Mouse (Mus musculus): ENCODE measurements around the gene Tmem200b.

DNA sequence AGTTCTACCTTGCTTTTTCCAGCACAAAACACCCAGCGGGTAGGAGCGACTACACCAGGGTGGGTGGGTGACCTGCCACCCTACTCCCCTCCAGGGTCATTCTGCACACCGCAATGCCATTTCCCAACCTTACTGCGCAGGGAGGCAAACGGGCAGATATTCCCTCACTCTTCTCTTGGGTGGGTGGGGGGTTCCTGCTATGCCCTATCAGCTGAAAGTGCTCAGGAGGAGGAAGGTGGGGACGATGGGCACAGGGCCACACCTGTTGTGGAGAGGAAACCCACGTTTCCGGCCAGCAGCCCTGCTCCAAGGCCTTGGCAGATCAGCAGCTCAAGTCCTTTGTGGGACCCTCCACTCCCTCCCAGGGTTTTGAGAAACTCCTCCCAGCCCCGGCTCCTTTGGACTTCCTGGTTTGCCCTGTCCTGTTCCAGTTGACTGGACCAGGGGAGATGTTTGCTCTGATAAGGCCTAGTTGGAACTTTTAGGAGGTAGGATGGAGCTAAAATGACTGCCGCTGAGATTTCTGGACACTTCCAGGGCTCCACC, 4.5 kb upstream of the Tmem200b start:
- TF ChIP-seq CTCF (IDR thresholded peaks at IDR 0.05; ENCODE audit: control insufficient read depth, insufficient read depth, insufficient replicate concordance, low read depth, low read length) = 0 out of 2 replicates have a peak, but pooled peaks have one; percentile 6
- no peak for TF ChIP-seq POLR2A (IDR thresholded peaks at IDR 0.05; ENCODE audit: control insufficient read depth, low read depth, low read length)
